In genomic region chr9:45048511-45048910, GRCm38 (mm10) we compare ENCODE assay signal across 7 mouse cellular contexts. TPM values are rescaled to one million over a fixed set of nuclear protein-coding genes. Genes with fewer than 3 reads are reported as not detected.
A peak's percentile ranks its signal among the peaks of the same experiment; 100 is the strongest.
DNase-seq lines count a peak whose midpoint lies in the region.

No protein-coding gene starts in this region.

- DNase-seq in layer of hippocampus, adult 11-12 months (ENCODE audit: low spot score) = peak; percentile 27
- no peak for DNase-seq in layer of hippocampus, adult 8-10 months (ENCODE audit: low spot score in 2 of 2)
- peak; percentile 67 for DNase-seq in 3T3-L1 (ENCODE audit: low read depth, low spot score)
- DNase-seq in CD4-positive, CD25-positive, alpha-beta regulatory T cell, adult 2 months (ENCODE audit: low read depth, low spot score) = peak; percentile 71
- DNase-seq in cerebellum, postnatal 10 days = peak; percentile 21 to 56
- DNase-seq in mesoderm, embryonic 11.5 days (ENCODE audit: low read depth, low spot score) = peak; percentile 33
- DNase-seq in adrenal gland, postnatal 4 days (ENCODE audit: low spot score in 2 of 2) = no peak

RNA-seq across cellular contexts. Expression of gene Mpzl3, which starts 6.5 kb away (rescaled TPM):
- total RNA-seq in layer of hippocampus, adult 8-10 months (2022) = 1 to 10 TPM; 3.4 to 5.4 (median 3.7) TPM
- 1 to 10 TPM; 3.6 to 5.1 TPM for total RNA-seq in adrenal gland, postnatal 4 days (2021)

RNA-seq across cellular contexts. Expression of gene Mpzl2, which starts 8.9 kb away (rescaled TPM):
- 1 to 10 TPM; 1.3 TPM for total RNA-seq in layer of hippocampus, adult 8-10 months (2022)
- total RNA-seq in adrenal gland, postnatal 4 days (2021) = 1 to 10 TPM; 7.2 to 7.4 TPM

RNA-seq across cellular contexts. Expression of gene Jaml, which starts 30.5 kb away (rescaled TPM):
- total RNA-seq in layer of hippocampus, adult 8-10 months (2022) = 1 to 10 TPM in 1 of 4 experiments, under 1 TPM in 3; 0.55 to 1.3 (median 0.72) TPM
- 1 to 10 TPM; 1.2 to 1.6 TPM for total RNA-seq in adrenal gland, postnatal 4 days (2021)

RNA-seq across cellular contexts. Expression of gene Cd3e, which starts 39.1 kb away (rescaled TPM):
- total RNA-seq in layer of hippocampus, adult 8-10 months (2022) = under 1 TPM in 2 of 4 experiments, not detected in 2; 0.27 to 0.33 TPM
- total RNA-seq in adrenal gland, postnatal 4 days (2021) = under 1 TPM in 1 of 2 experiments, not detected in 1; 0.93 TPM

Comparison
In these comparisons a context has a peak if more than half of its experiments do, and no peak if none do; other contexts are left out.
1. DNase-seq: peak in layer of hippocampus, adult 11-12 months (single experiment), 3T3-L1 (single experiment), CD4-positive, CD25-positive, alpha-beta regulatory T cell, adult 2 months (single experiment), cerebellum, postnatal 10 days (2 of 2) and mesoderm, embryonic 11.5 days (single experiment); none in layer of hippocampus, adult 8-10 months (0 of 2) and adrenal gland, postnatal 4 days (0 of 2).